Mouse (Mus musculus) lung, adult 2 months (tissue): Measurements from ENCODE around the gene Trim75.

Experiments used
- CTCF ChIP-seq: fragments of 200-500 bp; IDR thresholded peaks from 2 replicates; pipeline ENCODE4 v1.5.1; 2011; ENCODE audit warnings: mild to moderate bottlenecking, low read length, control low read depth; ENCODE audit not compliant: insufficient read depth
- POLR2A ChIP-seq: fragments of 200-500 bp; IDR thresholded peaks from 2 replicates; pipeline ENCODE4 v1.6.1; 2011; ENCODE audit warnings: low read depth, mild to moderate bottlenecking, control low read depth, low read length, borderline replicate concordance; ENCODE audit errors: extremely low read depth

- TF ChIP-seq POLR2A: no peak
- TF ChIP-seq CTCF: no peak
Measured at GRCm38 (mm10) chr8:65030735-65031485, 43.3 kb upstream of the Trim75 start.
